Mouse (Mus musculus): Measurements from ENCODE around the gene Dexi. TPM values are rescaled to one million over a fixed set of nuclear protein-coding genes. Genes with fewer than 3 reads are reported as not detected.

The Dexi gene
- total and polyA plus RNA-seq, 2 experiments = 8.9 to 70.0 TPM

DNA sequence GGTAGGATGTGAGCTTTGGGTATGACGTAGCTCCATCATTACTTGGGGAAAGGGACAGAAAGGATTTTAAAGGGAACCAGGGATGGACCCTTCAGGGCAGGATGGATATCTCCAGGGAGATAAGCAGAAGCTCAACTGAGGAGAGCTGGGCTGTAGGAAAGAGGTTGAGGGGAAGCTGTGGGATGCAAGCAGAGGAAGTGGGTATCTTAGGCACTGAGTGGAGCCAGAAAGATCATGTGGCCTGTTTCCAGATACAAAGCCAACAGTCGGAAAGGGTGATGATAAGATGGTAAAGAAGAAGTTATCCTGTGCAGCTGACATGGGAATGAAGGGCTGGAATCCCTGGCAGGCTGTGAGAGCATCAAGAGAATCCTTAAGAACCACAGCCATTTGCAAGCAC lies 81.7 kb downstream of the Dexi start:
- Histone ChIP-seq H3K79me2 (ENCODE audit: control insufficient read depth, insufficient read depth, low read length) (no peaks in the 10 kb centered on the region), H3K27me3 (ENCODE audit: control insufficient read depth, insufficient read depth, low read length) (no peaks in the 10 kb centered on the region), H3K36me3 (ENCODE audit: control insufficient read depth, insufficient read depth, low read length) (no peaks in the 10 kb centered on the region), H3K4me3 (ENCODE audit: insufficient read depth, low read depth, low read length) (no peak overlapping the region), H3K9ac (ENCODE audit: low read depth, low read length) (no peak overlapping the region), H3K27ac (replicated peaks; ENCODE audit: insufficient read depth, low read depth, low read length) (no peak overlapping the region), H3K4me1 (ENCODE audit: control insufficient read depth, insufficient read depth, low read length) (peaks cover 8% of the 10 kb centered on the region; the same call in 1 of the 2 replicates)
- no peak for TF ChIP-seq CTCF (IDR thresholded peaks at IDR 0.05; ENCODE audit: low read depth, low read length)
- TF ChIP-seq POLR2A (IDR thresholded peaks at IDR 0.05; ENCODE audit: extremely low read depth, insufficient read depth, low read length) = no peak
- no peak for DNase-seq (ENCODE audit: extremely low read depth, low read depth, low spot score)
- WGBS = 71% methylated on average over 2 of the region's 2 CpGs

- Histone ChIP-seq H3K79me2 (ENCODE audit: control insufficient read depth, insufficient read depth, low read length) (no peaks in the 10 kb centered on the region), H3K4me3 (ENCODE audit: insufficient read depth, low read depth, low read length) (no peak overlapping the region), H3K27me3 (ENCODE audit: control insufficient read depth, insufficient read depth, low read length) (no peaks in the 10 kb centered on the region), H3K36me3 (ENCODE audit: control insufficient read depth, insufficient read depth, low read length) (no peaks in the 10 kb centered on the region), H3K27ac (replicated peaks; ENCODE audit: insufficient read depth, low read depth, low read length) (no peak overlapping the region), H3K4me1 (ENCODE audit: control insufficient read depth, insufficient read depth, low read length) (peaks cover 7% of the 10 kb centered on the region), H3K9ac (ENCODE audit: low read depth, low read length) (no peak overlapping the region)
- WGBS = 65% methylated on average over 2 of the region's 2 CpGs
- no peak for DNase-seq (ENCODE audit: extremely low read depth, low read depth, low spot score)
- no peak for TF ChIP-seq POLR2A (IDR thresholded peaks at IDR 0.05; ENCODE audit: extremely low read depth, insufficient read depth, low read length)
- no peak for TF ChIP-seq CTCF (IDR thresholded peaks at IDR 0.05; ENCODE audit: low read depth, low read length)
Observed at GRCm38 (mm10) chr16:10460188-10460587, 82.7 kb downstream of the Dexi start.

DNA sequence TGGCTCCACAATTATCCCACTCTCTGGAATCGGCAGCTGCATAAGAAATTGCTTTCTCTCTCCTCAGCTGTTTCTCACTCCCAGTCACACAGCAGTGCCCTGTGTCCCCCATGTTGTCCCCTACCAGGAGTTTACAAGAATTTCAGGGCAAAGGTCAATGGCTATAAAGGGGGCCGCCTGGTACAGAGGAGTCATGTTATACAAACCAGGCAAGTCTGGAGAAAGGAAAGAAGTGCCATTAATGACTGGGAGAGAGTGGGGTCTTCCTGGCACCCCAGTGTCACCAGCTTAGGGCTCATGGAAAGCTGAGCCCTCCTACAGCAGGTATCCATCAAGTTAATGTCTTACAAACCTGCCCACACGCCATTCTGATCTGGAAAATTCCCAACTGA lies 88.3 kb downstream of the Dexi start:
- peaks cover 16% of the 10 kb centered on the region for H3K4me1 ChIP-seq (ENCODE audit: control insufficient read depth, insufficient read depth, low read length)
- H3K9ac ChIP-seq (ENCODE audit: low read depth, low read length) = no peak overlapping the region
- TF ChIP-seq CTCF (IDR thresholded peaks at IDR 0.05; ENCODE audit: low read depth, low read length) = no peak
- TF ChIP-seq POLR2A (IDR thresholded peaks at IDR 0.05; ENCODE audit: extremely low read depth, insufficient read depth, low read length) = no peak
- no peak overlapping the region for H3K4me3 ChIP-seq (ENCODE audit: insufficient read depth, low read depth, low read length)
- H3K27ac ChIP-seq (replicated peaks; ENCODE audit: insufficient read depth, low read depth, low read length) = no peak overlapping the region
- DNase-seq (ENCODE audit: extremely low read depth, low read depth, low spot score) = no peak
- H3K36me3 ChIP-seq (ENCODE audit: control insufficient read depth, insufficient read depth, low read length) = no peaks in the 10 kb centered on the region
- H3K79me2 ChIP-seq (ENCODE audit: control insufficient read depth, insufficient read depth, low read length) = no peaks in the 10 kb centered on the region
- no peaks in the 10 kb centered on the region for H3K27me3 ChIP-seq (ENCODE audit: control insufficient read depth, insufficient read depth, low read length)
- WGBS = 69% methylated on average over 3 of the region's 3 CpGs

- WGBS = 78% methylated on average over 6 of the region's 6 CpGs
- H3K4me1 ChIP-seq (ENCODE audit: control insufficient read depth, insufficient read depth, low read length) = peaks cover 21% of the 10 kb centered on the region
- H3K79me2 ChIP-seq (ENCODE audit: control insufficient read depth, insufficient read depth, low read length) = no peaks in the 10 kb centered on the region
- no peak overlapping the region for H3K27ac ChIP-seq (replicated peaks; ENCODE audit: insufficient read depth, low read depth, low read length)
- no peak for DNase-seq (ENCODE audit: extremely low read depth, low read depth, low spot score)
- H3K36me3 ChIP-seq (ENCODE audit: control insufficient read depth, insufficient read depth, low read length) = no peaks in the 10 kb centered on the region
- H3K27me3 ChIP-seq (ENCODE audit: control insufficient read depth, insufficient read depth, low read length) = no peaks in the 10 kb centered on the region
- no peak overlapping the region for H3K9ac ChIP-seq (ENCODE audit: low read depth, low read length)
- TF ChIP-seq POLR2A (IDR thresholded peaks at IDR 0.05; ENCODE audit: extremely low read depth, insufficient read depth, low read length) = no peak
- no peak for TF ChIP-seq CTCF (IDR thresholded peaks at IDR 0.05; ENCODE audit: low read depth, low read length)
- no peak overlapping the region for H3K4me3 ChIP-seq (ENCODE audit: insufficient read depth, low read depth, low read length)
Observed at GRCm38 (mm10) chr16:10453872-10454582, 88.8 kb downstream of the Dexi start.

Other genes starting within 250 kb of the Dexi start
- gene Emp2, start 229.1 kb downstream of the Dexi start, total RNA-seq (2014; rRNA removed) = 5.7 and 10.7 TPM in 2 replicates
- 7.2 and 14.1 TPM in 2 replicates for gene Emp2, start 229.1 kb downstream of the Dexi start, polyA plus RNA-seq (2012; rRNA removed)
- 0.09 TPM in 1 of 2 replicates, not detected in the other for gene Tekt5, start 147.6 kb downstream of the Dexi start, total RNA-seq (2014; rRNA removed)
- gene Tekt5, start 147.6 kb downstream of the Dexi start, polyA plus RNA-seq (2012; rRNA removed) = 0.07 and 0.12 TPM in 2 replicates
- gene Nubp1, start 131.1 kb downstream of the Dexi start, total RNA-seq (2014; rRNA removed) = 16.4 and 19.4 TPM in 2 replicates
- 20.0 and 24.5 TPM in 2 replicates for gene Nubp1, start 131.1 kb downstream of the Dexi start, polyA plus RNA-seq (2012; rRNA removed)
- 0.37 and 0.40 TPM in 2 replicates for gene Tvp23a, start 95.7 kb downstream of the Dexi start, total RNA-seq (2014; rRNA removed)
- gene Tvp23a, start 95.7 kb downstream of the Dexi start, polyA plus RNA-seq (2012; rRNA removed) = 0.05 and 0.24 TPM in 2 replicates
- 1.0 and 2.2 TPM in 2 replicates for gene Ciita, start 63.0 kb downstream of the Dexi start, total RNA-seq (2014; rRNA removed)
- gene Ciita, start 63.0 kb downstream of the Dexi start, polyA plus RNA-seq (2012; rRNA removed) = 0.51 and 1.1 TPM in 2 replicates
- gene Clec16a, start 2.3 kb upstream of the Dexi start, total RNA-seq (2014; rRNA removed) = 11.6 and 13.4 TPM in 2 replicates
- 8.5 and 9.8 TPM in 2 replicates for gene Clec16a, start 2.3 kb upstream of the Dexi start, polyA plus RNA-seq (2012; rRNA removed)
- 0.13 and 0.18 TPM in 2 replicates for gene Socs1, start 242.5 kb upstream of the Dexi start, total RNA-seq (2014; rRNA removed)
- 1.2 TPM in 2 replicates for gene Socs1, start 242.5 kb upstream of the Dexi start, polyA plus RNA-seq (2012; rRNA removed)
- gene Tnp2, start 245.6 kb upstream of the Dexi start, total RNA-seq (2014; rRNA removed) = not detected in 2 replicates
- gene Tnp2, start 245.6 kb upstream of the Dexi start, polyA plus RNA-seq (2012; rRNA removed) = 0.87 TPM in 1 of 2 replicates, not detected in the other
- gene Prm3, start 247.9 kb upstream of the Dexi start, total RNA-seq (2014; rRNA removed) = not detected in 2 replicates
- not detected in 2 replicates for gene Prm3, start 247.9 kb upstream of the Dexi start, polyA plus RNA-seq (2012; rRNA removed)